Mouse (Mus musculus) cerebellum, postnatal 25 days (tissue): Measurements from ENCODE around the gene Sirt2.

Experiments used
- DNase-seq, 2 experiments: peaks; one replicate each; pipeline ENCODE4 v3.0.0; 2021; ENCODE audit warnings: mixed read lengths in 2 of 2

Sirt2 gene

DNA sequence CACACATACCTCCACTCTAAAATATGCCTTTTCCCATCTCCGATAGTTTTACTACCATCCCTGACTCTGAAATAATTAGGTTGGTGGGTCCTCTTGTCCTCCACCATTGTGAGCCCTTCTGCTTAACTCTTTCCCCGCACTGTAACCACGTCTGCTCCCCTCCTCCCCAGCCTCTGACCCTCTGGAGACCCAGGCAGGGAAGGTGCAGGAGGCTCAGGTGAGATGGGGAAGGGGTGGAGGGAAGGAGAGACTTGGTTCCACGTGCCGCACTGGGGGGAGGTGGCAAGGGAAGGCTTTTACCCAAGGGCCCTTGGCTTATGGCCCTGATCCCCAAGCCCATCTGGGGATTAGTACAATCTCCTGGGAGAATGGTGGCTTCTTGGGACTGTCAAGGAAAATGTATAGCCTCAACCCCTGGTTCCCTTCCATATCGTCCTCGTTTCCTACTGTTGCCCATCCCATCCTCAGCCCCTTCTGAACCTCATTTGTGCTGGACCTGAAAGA lies 979 bp downstream of the Sirt2 start, which contains the start of gene Nfkbib:
TSS of gene Nfkbib (minus strand) at position 51 of the 504 bp plus-strand sequence.
- DNase-seq, result peak in 1 of 2 experiments; percentile 11

DNA sequence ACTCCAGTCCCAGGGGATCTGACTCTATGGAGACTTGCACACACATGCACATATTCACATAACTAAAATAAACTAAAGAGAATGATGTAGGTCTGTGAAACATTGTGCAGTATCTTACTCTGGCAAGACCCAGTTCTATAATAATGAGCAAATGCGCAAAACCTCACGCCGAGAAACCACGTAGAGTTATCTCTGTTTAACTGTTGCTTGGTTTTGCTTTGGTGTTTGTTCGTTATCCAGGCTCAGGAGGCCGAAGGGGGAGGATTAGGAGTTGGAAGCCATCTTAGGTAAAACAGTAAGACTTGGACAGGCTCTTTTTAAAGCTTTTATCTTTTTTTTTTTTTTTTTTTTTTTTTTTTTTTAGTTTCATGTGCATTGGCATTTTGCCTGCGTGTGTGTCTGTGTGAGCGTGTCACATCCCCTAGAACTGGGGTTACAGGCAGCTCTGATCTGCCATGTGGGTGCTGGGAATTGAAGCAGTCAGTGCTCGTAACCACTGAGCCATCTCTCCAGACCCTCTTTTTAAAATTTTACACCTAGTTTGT lies 3.0 kb downstream of the Sirt2 start:
- no peak for DNase-seq

DNA sequence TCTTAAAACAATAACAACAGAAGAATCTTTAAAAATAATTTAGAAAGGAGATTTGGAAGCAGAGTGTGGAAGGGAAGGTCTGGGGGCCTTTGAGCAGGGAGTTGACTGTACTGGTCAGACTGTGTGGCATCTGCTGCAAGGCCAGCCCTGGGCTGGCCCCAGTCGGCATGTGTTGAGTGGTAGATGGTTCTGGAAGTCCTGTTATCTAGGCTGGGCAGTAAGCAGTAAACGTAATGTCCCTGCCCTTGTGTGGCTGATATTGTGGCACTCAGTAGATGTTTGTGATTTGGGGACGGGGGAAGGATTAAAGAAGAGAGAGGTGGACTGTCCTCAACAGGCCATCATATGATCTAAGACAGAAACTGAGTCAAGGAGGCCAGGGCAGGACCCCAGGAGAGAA lies 3.8 kb downstream of the Sirt2 start:
- no peak for DNase-seq

DNA sequence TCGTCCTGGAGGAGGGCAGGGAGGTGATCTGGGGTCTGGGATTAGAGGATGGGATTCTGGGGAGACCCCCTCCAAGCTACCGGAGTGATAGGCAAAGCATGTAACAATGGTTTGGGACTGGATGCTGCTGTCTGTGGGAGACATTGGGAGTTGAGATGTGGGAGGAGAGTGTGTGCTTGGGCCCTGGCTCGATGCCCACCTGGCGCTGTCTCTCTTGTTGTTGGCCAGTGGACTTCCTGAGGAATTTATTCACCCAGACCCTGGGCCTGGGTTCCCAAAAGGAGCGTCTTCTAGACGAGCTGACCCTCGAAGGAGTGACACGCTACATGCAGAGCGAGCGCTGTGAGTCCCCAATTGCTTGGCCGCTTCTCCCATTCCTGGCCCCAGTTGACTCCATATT lies 5.3 kb downstream of the Sirt2 start:
- DNase-seq, result peak in 1 of 2 experiments; percentile 51

DNA sequence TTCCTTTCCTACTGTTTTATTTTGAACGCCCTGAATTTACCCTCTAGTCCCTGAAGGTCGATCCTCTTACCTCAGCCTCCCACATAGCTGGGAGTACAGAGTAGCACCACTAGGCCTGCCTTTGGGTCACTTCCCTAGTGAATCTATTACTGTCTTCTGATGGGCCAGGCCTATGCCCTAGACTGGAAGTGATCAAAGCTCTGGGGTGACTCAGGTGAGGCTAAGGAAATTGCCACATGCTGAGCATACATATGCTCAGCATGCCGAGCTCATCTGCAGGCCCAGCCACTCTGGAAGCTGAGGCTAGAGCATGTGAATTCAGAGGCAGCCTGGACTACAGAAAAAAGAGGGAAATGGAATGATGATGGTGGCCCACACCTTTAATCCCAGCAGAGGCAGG lies 6.6 kb downstream of the Sirt2 start:
- peak; percentile 20 to 41 for DNase-seq

DNA sequence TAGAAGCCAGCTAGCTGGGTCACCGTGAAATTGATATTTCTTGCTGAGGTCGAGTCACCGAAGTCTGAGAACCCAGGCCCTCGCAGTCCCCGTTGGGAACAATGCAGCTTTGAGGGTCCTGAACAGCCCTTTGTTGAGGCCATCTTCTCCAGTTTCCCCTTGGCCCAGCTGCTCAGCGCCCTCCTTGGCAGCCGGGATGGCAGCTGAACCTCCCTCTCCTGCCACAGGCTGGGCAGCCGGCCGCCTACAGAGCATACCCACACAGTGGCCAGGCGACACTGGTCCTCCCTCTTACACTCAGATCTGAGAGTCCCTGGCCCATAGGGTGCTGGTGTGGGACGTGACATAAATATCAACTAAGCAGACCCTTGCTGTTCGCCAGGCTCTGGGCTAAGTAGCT lies 7.6 kb downstream of the Sirt2 start:
- DNase-seq, result peak; percentile 32 to 54

DNA sequence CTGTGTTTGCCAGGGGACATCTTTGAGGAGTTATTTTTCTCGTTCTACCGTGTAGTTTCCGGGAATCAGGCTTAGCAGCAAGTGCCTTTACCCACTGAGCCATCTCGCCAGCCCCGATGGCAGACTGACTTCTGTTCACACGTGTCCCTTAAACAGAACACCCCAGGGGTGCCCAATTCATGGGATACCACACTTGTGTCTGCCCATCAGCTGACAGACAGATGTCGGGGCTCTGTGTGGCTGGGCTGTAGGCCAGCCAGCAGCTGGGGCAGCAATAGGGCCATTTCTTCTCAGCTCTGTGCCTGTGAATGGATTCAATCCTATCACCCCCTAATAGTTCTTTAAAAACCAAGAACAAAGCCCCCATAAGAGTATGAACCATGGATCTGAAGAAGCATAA lies 8.6 kb downstream of the Sirt2 start:
- no peak for DNase-seq

DNA sequence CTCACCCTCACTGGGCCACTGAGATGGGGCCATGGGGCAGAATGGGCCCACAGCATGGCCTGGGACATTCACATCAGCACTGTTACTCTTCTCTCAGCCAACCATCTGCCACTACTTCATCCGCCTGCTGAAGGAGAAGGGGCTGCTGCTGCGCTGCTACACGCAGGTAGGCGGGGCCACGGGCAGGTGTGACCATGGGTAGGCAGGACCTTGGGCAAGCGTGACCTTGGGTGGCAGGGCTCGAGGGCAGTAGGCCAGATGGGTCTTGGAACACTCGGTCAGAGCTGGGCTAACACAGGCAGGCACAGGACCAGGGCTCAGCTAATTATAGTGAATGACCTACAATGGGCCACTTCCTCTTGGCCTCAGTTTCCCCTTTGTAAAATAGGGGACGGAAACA lies 12.3 kb downstream of the Sirt2 start:
- DNase-seq, result peak in 1 of 2 experiments; percentile 44

DNA sequence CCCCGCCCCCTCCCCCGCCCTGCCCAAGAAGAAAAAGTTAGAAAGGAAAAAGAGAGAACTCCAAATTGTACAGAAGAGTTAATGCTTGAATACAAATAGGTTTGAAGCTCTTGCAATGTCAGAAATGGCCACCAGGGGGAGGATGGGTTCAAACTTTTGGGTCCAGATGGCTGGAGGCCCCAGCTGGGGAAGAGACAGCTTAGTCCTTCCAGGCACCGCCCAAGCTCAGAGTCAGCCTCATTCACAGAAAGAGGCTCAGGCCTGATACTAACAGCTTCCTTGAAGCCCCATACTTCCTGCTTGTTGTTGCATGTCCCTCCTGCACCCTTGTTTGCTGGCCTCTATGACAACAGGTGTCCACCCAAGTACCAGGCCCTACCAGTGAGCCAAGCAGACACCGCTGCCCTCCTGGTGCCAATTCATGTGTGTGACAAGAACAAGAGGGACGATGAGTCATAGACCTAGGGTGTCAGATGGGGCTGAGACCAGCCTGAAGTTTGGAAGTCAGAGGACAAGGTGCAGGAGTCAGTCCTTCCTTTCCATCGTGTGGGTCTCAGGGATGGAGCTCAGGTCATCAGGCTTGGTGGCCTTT lies 13.6 kb downstream of the Sirt2 start:
- DNase-seq, result peak; percentile 91 to 94

DNA sequence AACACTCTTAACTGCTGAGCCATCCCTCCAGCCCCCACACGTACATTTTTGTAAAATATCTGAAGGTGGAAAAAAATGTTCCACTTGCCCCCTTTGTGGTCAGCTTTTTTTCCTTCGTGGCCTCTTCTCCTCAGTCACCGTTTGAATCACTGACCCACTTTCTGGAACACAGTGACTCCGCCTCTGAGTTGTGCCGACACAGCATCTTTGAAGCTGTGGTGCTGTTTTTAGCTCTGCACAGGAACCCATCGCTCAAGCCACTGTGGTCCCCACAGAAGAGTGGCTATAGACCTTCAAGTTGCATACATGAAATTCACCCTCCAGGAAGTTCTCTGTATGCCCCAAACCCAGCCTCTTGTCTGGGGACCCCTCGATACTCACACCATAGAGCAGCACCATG lies 14.3 kb downstream of the Sirt2 start:
- DNase-seq, result peak; percentile 37 to 52

DNA sequence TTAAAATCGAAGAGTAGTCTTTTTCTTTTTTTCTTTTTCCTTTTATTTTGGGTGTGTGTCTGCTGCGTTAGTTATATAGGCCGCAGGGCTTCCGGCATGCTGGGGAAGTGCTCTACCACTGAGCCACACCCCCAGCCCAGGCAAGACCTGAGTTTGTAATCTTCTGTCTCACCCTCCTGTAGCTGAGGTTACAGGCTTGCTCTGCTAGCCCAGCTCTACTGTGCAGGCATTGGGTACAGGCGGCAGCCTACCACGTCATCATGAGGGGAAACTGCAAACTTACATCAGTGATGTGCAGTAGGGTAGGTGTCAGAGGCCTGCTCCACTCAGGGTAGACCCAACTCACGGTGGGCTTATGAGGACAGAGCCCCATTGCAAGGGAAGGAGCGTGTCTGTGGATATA lies 14.7 kb downstream of the Sirt2 start:
- DNase-seq, result no peak

DNA sequence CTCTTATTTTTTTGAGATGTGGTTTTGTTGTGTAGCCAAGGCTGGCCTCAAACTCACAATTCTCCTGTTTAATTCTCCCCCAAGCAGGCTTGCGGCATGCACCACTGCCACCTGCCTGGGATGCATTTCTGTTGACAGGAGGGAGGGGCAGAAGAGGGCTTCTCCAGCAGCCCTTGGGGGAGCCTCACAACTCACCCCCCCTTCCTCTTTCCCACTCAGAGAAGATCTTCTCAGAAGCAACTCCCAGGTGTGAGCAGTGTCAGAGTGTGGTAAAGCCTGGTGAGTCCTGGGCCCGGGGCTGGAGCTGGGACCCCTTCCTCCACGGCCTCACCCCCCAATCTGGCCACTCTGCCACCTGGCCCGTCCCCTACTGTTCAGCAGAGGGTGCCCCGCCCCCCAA lies 18.6 kb downstream of the Sirt2 start:
- no peak for DNase-seq

DNA sequence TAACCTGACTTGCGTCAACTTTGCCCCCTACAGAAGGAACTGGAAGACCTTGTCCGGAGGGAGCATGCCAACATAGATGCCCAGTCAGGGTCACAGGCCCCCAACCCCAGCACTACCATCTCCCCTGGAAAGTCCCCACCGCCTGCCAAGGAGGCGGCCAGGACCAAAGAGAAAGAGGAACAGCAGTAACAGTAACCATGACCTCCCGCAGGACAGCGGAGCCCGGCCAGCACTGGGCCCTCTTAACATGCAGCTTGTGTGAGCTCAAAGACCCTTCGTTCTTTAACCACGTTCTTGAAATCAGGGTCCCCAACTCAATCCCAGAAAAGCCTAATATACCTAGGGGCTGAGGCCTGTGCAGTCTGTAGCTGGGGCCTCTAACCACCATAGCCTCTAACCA lies 21.3 kb downstream of the Sirt2 start:
- DNase-seq, result no peak

DNA sequence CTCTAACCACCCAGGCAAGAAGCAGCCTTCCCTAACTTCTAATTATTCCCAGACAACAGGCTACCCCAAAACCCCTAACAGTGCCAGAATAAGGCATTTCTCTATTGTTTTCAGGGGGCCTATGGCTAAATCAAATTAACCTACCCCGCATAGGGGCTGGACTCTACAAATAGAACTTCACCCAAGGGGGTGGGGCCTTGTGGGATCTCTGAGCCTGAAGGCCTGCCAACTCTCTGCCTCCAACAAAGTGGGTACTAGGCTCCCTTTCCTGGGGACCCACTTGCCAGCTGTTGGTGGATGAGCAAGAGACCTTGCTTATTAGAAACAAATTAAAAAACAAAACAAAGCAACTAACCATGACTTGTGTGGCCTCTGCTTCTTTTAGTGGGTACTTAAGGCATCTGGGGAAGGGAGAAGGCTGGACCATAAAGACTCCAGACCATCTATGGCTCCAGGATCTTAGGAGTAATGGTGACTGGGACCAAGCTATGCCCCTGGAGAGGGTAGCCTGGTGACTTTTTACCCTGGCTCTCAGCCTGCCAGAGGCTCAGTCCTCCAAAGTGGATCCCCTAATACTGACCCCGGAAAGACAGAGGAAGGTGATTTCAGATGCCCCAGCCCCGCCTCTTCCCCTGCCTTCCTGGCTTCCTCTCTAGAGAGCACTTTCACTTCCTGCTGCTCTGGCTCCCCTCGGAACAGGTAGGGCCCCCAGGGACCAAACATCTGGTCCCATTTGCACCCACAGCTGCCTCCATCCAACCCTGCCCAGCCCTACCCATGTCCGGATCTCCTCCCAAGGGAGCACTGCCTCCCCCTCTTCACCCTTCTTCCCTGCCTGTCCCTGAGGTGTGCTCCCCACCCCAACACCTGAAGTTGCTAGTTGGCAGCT lies 22.0 kb downstream of the Sirt2 start, which contains the start of gene Rinl:
TSS of gene Rinl (plus strand) at position 663 of the 889 bp plus-strand sequence.
- no peak for DNase-seq

DNA sequence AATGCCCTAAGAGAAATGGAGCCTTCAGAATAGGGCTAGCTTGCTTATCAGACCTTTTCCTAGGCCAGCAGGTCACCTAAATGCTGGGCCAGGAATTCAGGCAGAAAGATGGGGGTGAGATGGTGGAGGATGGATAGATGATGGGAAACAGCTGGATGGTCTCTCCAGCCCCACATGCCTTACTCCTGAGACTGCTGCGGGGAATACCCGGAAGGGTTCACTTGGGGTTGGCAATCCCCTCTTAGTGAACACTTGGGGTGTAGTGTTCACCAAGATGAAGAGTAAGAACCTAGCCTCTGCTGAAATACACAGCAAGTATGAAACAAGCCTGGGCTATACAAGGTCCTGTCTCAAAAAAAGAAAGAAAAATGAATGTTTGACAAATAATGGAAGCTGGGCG lies 22.7 kb downstream of the Sirt2 start:
- no peak for DNase-seq

DNA sequence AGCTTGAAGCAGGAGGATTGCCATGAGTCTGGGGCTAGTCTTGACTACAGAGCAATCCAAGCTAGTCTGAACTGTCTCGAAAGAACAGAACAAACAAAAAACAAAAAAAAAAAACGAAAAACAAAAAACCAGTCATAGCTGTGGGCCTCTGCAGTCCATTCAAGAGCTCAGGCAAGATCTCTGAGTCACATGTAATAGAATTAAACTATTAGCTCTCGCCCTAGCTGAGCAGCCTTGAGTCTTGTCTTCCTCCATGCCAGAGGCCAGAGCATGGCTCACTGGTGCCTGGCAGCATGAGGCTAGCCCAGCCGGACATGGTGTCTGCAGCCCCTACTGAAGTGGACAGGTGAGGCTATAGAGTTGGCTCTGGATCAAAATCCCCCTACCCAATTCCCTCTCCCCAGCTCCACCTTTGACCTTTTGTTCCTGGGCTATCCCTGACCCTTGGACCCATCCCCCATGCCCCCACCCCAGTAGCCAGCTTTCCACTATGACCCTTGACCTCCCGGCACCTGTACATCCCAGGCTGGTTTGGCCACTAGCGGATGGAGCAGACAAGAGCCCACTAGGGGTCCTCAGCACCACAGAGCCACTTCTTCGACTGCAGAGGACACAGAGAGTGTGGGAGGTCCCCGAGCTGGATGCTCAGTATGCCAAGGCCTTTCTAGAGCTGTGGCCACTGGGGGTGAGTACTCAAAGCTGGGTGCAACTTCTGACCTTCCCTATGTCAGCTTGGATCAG lies 23.7 kb downstream of the Sirt2 start:
- DNase-seq, result no peak

DNA sequence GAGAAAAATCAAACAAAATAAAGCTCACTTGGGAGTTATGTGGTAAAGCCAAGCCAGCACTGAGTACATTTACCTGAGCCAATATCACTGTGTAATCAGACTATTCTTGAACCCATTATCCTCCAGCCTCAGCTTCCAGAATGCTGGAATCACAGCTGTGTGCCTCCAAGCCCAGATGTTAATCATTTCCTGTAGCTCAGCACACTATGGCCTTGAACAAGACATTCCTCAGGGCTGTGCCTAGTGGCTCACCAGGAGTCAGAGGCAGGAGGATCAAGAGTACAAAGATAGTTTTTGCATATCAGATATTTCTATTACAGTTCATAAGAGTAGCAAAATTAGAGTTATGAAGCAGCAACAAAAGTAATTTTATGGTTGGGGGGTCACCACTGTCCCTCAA lies 25.2 kb downstream of the Sirt2 start:
- DNase-seq, result no peak

DNA sequence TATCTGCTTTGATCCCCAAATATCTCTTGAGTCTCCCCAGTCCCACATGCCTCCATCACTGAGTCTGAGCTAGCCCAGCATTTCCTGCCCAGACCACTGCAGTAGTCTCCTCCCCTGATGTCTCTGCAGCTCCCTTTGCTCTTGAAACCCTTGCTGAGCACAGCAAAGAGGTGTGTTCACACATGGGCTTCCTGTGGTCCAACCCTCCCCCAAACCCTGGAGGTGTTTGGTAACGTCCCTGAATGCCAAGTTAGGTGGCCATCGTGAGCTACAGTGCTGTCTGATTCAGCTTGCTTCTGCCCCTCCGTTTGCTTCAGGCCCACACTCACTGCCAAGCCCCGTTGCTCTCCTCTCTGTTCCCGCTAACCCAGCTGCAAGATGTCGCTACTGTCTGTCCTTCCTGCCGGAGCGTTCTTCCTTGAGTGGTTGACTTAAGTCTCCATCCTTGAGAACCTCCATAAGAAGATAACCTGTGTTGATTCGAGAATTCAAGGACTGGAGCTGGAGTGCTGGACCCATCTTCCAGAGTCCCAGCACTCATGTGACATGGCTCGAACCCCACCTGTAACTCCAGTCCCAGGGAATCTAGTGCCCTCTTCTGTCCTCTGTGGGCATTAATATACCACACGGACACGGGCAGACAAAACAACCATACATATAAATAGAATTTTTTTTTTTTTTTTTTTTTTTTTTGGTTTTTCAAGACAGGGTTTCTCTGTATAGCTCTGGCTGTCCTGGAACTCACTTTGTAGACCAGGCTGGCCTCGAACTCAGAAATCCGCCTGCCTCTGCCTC lies 26.1 kb downstream of the Sirt2 start:
- no peak for DNase-seq

DNA sequence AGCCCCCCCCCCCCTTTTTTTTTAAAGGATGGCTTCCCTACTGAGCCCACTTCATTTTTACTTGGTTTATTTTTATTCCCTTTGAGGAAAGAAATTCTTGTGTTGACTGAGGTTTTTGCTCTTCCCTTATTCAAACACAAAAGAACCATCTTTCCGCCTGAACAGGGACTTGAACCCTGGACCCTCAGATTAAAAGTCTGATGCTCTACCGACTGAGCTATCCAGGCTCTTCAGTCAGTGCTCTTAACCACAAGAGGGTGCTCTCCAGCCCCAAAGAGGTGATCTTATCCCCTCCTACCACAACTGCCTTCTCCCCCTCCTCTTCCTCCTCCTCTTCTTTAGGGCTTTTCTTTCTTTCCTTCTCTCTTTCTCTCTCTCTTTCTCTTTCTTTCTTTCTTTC lies 27.3 kb downstream of the Sirt2 start:
- DNase-seq, result no peak

DNA sequence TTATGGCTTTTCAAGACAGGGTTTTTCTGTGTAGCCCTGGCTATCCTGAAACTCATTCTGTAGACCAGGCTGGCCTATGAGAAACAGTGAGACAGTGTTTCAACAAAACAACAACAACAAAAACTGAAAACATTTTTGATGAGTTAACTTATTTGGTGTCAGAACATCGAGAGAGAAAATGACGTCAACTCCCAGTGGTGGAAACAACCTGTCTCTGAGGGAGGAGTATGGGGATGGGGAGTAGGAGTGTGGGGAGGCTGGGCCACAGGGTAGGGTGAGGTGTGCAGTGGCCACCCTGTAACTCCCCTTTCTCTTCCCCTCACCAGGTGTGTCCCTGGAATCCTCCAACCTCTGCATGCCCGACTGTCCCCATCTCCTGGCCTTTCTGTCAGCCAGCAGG lies 28.0 kb downstream of the Sirt2 start:
- DNase-seq, result no peak

DNA sequence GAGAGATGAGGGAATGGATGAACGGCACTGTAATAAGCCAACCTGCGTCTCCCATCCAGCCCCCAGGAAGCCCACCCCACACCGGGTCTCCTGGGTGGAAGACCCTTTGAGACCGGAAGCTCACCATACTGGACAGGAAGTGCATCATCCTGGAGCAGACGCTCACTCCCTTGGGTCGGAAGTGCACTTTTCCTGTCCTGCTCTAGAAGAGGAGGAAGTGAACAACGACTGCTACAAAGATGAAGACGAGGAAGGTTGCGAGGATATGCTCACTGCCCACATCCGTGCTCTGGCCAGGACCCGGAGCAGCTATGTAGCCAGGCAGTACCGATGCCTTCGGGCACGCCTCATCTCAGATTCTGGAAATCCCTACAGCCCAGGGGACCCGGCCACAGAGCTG lies 29.3 kb downstream of the Sirt2 start:
- DNase-seq, result no peak

DNA sequence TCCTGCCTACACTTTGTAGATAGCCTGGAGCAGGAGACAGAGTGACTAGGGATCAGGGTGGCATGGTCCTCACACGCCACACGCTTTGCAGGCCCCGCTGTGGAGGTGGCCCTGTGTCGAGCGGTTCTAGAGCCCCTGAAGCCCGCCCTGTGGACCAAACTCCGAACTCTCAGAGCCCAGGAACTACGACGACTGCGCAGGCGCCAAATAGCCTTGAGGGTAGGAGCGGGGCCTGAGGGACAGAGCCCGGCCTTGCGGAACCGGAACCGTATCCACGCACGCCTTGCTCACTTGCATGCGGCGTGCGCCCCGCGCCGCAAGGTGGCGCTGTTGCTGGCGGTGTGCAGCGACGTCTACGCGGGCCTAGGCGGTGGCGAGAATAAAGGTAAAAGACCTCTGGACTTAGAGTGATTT lies 30.0 kb downstream of the Sirt2 start:
- peak; percentile 89 to 93 for DNase-seq
